ENCODE assay signal across 8 mouse cellular contexts in genomic region chr1:53312989-53313967, GRCm38 (mm10). TPM values are rescaled to one million over a fixed set of nuclear protein-coding genes. Genes with fewer than 3 reads are reported as not detected.
A peak's percentile ranks its signal among the peaks of the same experiment; 100 is the strongest.
DNase-seq lines count a peak whose midpoint lies in the region; ATAC-seq and TF ChIP-seq lines count a peak whose summit lies in the region.

Osgepl1 (plus strand) TSS chr1:53313624.

- no peaks in the 10 kb centered on the region for H3K27me3 ChIP-seq in megakaryocyte, embryonic 14.5 days (replicated peaks)

- H3K4me3 ChIP-seq in cortical plate, adult 2 months (ENCODE audit: insufficient read depth, low read length), result peak within 1 kb of the TSS; percentile 69
- H3K4me3 ChIP-seq in megakaryocyte, embryonic 14.5 days (replicated peaks), result peak within 1 kb of the TSS; percentile 95

- H3K36me3 ChIP-seq in megakaryocyte, embryonic 14.5 days (replicated peaks; ENCODE audit: low read length), result peaks cover 50% of the 10 kb centered on the region

- DNase-seq in gastrocnemius, adult 8-10 months (ENCODE audit: low spot score in 2 of 2), result peak; percentile 63 to 76
- DNase-seq in hindlimb bud, embryonic 11.5 days (ENCODE audit: extremely low spot score, low read depth, low spot score), result peak; percentile 87
- peak; percentile 73 to 78 for DNase-seq in left cerebral cortex, adult 8-10 months (ENCODE audit: low spot score in 2 of 2)
- DNase-seq in right cerebral cortex, postnatal 10 days (ENCODE audit: low spot score in 2 of 2), result peak; percentile 91
- peak; percentile 81 for DNase-seq in urinary bladder, postnatal 25 days (ENCODE audit: low spot score)

- ATAC-seq in activated CD4-positive, CD25-positive, alpha-beta regulatory T cell, adult 4 months, result peak; percentile 95

- H3K4me1 ChIP-seq in cortical plate, adult 2 months (ENCODE audit: control insufficient read depth, insufficient read depth, low read length), result no peaks in the 10 kb centered on the region
- peaks cover 31% of the 10 kb centered on the region for H3K4me1 ChIP-seq in megakaryocyte, embryonic 14.5 days

- TF ChIP-seq CTCF in cortical plate, adult 2 months (IDR thresholded peaks at IDR 0.05; ENCODE audit: extremely low read depth, insufficient read depth, low read length), result no peak

- TF ChIP-seq POLR2A in cortical plate, adult 2 months (IDR thresholded peaks at IDR 0.05; ENCODE audit: extremely low read depth, insufficient read depth, low read length), result peak; percentile 86

- H3K27ac ChIP-seq in cortical plate, adult 2 months (ENCODE audit: insufficient read depth, low read length), result peak within 1 kb of the TSS; percentile 94

- no peaks in the 10 kb centered on the region for H3K9me3 ChIP-seq in megakaryocyte, embryonic 14.5 days

RNA-seq across cellular contexts. Expression of gene Osgepl1, which starts in this region (rescaled TPM):
- 10 to 100 TPM; 15.7 to 19.3 TPM for polyA plus RNA-seq in activated CD4-positive, CD25-positive, alpha-beta regulatory T cell, adult 4 months (2017; shearing (Covaris generic))
- polyA plus RNA-seq in cortical plate, adult 2 months (2012; rRNA removed), result 21.1 and 21.4 TPM in 2 replicates
- total RNA-seq in gastrocnemius, adult 8-10 months (2022), result 10 to 100 TPM; 21.2 to 26.6 (median 25.3) TPM
- total RNA-seq in left cerebral cortex, adult 8-10 months (2022), result 10 to 100 TPM; 19.1 to 24.3 (median 22.5) TPM
- polyA plus RNA-seq in megakaryocyte, embryonic 14.5 days (2012; ENCODE audit: insufficient read depth, low replicate concordance), result 0.89 TPM in 1 of 2 replicates, not detected in the other

Comparison
In these comparisons a context has a peak if more than half of its experiments do, and no peak if none do; other contexts are left out.
1. Peak in every context shown above with its lines: DNase-seq, ATAC-seq, H3K4me3 ChIP-seq and H3K27ac ChIP-seq.